Mouse (Mus musculus) left cerebral cortex, adult 2 months (tissue): Measurements from ENCODE around the gene Pus7l. TPM values are rescaled to one million over a fixed set of nuclear protein-coding genes. Genes with fewer than 3 reads are reported as not detected.

Experiments
- DNase-seq, 2 experiments: peaks; one replicate each; pipeline ENCODE4 v3.0.0; 2021 to 2022; ENCODE audit warnings: low spot score in 2 of 2, mixed read lengths in 1 of 2; ENCODE audit errors: extremely low spot score in 1 of 2
- H3K27ac ChIP-seq: fragments of 200-600 bp; 2 replicates; pipeline ENCODE4 v1.8.1; 2022
- H3K4me3 ChIP-seq: fragments of 200-600 bp; 2 replicates; pipeline ENCODE4 v1.8.1; 2022
- CTCF ChIP-seq: fragments of 200-600 bp; IDR thresholded peaks from 2 replicates; pipeline ENCODE4 v1.8.1; 2022; ENCODE audit warnings: antibody characterized with exemption, mild to moderate bottlenecking, moderate library complexity
- intact Hi-C: fragments of 180-260 bp; cut with DNase I; formaldehyde crosslinking; loops from one replicate; pipeline ENCODE4 v1.15.1; 2025
- long read RNA-seq, 2 experiments: library from polyadenylated mRNA; stranded (forward); transcript quantifications; one replicate each; pipeline ENCODE4 v2.0.0; 2021; ENCODE audit warnings: borderline mapping rate in 2 of 2
- total RNA-seq, 2 experiments: library from RNA; stranded (reverse); gene quantifications; 2 replicates each; pipeline ENCODE4 v1.2.3; 2021

Pus7l gene
- 1 to 10 TPM; 3.0 to 3.1 TPM for total RNA-seq
- long read RNA-seq, experiment 1, partial matches to known transcripts, result 0 of 3 reads
- long read RNA-seq, experiment 1, other reads (novel, unspliced or antisense), result 1 of 3 reads
- long read RNA-seq, experiment 2, partial matches to known transcripts, result 0 of 1 reads
- long read RNA-seq, experiment 2, other reads (novel, unspliced or antisense), result 0 of 1 reads

DNA sequence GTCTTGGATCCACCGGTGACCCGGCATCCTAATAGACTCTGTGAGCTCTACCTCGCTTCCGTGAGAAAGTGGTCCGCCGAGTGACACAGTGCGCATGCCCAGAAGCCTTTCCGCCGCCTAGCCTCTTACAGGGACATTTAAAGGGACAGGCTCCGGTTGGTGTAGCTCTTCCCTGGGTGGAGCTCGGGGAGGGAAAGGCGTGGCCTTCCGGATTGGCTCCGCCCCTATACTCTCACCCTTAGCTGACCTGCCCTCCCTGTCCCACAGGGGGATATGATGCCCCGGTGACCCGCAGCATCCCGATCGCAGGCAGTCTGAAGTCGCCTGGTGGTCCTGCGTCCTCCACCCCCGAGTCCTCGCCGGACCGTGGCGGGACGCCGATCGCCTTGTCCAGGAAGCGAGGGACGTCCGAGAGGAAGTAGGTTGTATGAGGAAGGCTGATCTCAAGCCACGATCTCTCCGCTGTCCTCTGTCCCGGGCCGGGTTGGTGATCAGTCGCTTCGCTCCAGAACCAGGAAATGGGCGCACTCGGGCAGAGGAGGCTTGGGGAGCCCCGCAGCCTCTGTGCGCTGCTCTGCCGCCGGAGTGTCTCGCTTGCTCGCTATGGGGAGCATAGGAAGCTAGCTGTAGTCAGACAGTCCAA is at the start of gene Pus7l, which contains the start of gene Irak4:
Gene Pus7l, minus strand, starts transcription at position 139 of the 643 bp plus-strand sequence.
Gene Irak4, plus strand, starts transcription at position 235 of the 643 bp plus-strand sequence.
- intact Hi-C loops, result no loop called here
- DNase-seq, result peak; percentile 90 to 91
- TF ChIP-seq CTCF, result no peak; the same call in 1 of the 2 replicates
- Histone ChIP-seq H3K4me3 (peak within 1 kb of the TSS; percentile 90), H3K27ac (peak within 1 kb of the TSS; percentile 89)

DNA sequence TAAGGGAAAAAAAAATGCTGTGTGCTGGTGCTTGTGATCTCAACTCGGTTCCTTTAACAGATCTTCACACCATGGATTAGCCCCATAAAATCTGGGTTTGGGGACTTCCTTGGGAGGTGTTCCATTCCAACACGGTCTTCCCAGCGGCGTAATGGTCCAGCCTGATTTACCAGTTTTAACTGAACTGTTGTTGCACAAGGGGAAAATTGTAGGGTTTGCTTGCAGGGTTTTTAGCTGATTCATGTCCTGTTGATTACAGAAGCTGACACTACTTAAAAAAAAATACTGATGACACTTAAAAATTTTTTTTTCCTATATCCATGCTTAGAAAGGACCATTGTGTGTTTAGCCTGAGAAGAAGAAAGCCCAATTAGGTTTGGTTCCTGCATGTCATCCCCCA is 48.0 kb upstream of the Pus7l start:
- intact Hi-C loops, result no loop called here
- no peak for TF ChIP-seq CTCF
- Histone ChIP-seq H3K27ac (no peak overlapping the region), H3K4me3 (no peak overlapping the region)
- DNase-seq, result no peak

GRCm38 (mm10) chr15:94590083-94590482 is 46.7 kb upstream of the Pus7l start:
- DNase-seq, result no peak
- peak overlapping the region; percentile 57; the same call in 1 of the 2 replicates for H3K27ac ChIP-seq
- intact Hi-C loops, result no loop called here
- no peak for TF ChIP-seq CTCF
- H3K4me3 ChIP-seq, result peak overlapping the region; percentile 38

DNA sequence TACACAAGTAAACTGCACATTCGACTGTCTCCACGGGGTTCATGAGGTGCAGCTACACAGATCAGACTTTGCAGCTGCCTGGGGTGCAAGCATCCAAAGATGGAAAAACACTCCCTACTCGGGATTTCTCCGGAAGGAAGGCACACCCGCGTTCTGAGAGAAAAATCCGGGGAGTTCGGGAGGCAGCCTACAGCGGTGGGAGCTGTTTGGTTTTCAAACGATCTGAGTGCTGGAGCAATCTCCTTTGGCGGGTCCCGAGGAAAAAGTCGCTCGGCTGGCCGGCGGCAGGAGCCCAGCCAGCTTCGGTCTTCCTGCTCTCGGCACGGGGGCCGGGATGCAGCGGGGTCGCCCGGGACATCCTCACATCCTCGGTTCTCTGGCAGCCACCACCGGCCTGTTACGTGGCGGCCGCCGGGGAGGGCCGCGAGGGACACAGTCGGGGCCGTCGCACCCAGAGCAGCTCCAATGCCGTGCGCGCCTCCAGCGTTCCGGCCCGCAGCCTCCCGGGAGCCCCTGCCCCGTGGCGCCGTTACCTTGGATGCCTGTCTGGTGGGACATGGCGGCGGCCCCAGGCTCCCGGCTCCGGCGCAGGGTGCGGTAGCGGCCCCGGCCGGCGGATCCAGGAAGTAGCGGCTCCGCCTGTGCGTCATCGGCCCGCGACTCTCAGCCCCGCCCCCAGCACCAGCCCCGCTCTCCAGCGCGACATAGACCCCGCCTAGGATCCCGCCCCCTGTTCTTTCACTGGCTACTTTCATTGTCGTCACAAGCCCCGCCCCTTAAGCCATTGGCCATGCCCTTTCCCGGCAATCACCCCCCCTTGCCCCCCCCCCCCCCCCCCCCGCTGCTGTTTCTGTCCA is 46.1 kb upstream of the Pus7l start, which contains the start of gene Twf1:
Gene Twf1, minus strand, starts transcription at position 671 of the 857 bp plus-strand sequence.
- peak; percentile 38 for TF ChIP-seq CTCF
- intact Hi-C loops, result no loop called here
- DNase-seq, result peak; percentile 98 to 99
- Histone ChIP-seq H3K27ac (peak within 1 kb of the TSS; percentile 89), H3K4me3 (peak within 1 kb of the TSS; percentile 83)

- H3K4me3 ChIP-seq, result peak overlapping the region; percentile 83
- TF ChIP-seq CTCF, result no peak
- DNase-seq, result no peak
- H3K27ac ChIP-seq, result no peak overlapping the region
- intact Hi-C loops, result no loop called here
Measured at GRCm38 (mm10) chr15:94587826-94588715, 44.7 kb upstream of the Pus7l start.

- intact Hi-C loops, result no loop called here
- no peak for DNase-seq
- Histone ChIP-seq H3K27ac (no peak overlapping the region), H3K4me3 (no peak overlapping the region)
- peak; percentile 13 for TF ChIP-seq CTCF
Measured at GRCm38 (mm10) chr15:94584738-94585137, 41.4 kb upstream of the Pus7l start.

DNA sequence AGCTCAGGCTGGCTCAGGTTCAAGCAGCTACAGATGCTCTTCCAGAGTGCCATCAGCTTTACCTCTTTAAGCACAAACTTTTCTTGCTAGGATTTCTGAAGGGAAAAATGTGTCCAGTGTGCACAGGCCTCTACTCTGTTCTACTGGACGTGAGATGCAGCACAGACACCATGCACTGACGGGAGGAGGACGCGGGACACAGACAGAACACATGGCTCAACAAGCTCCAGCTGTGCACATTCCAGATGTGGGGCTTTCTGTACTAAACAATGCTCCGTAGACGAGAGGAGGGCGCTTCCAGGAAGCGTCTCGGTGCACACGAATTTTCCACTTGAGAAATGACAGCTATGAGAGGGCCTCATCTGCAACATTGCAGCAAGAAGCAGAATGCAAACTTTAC is 39.8 kb upstream of the Pus7l start:
- DNase-seq, result no peak
- no peak for TF ChIP-seq CTCF
- H3K4me3 ChIP-seq, result no peak overlapping the region
- no peak overlapping the region for H3K27ac ChIP-seq
- intact Hi-C loops, result no loop called here

GRCm38 (mm10) chr15:94582000-94582593 is 38.8 kb upstream of the Pus7l start:
- DNase-seq, result no peak
- intact Hi-C loops, result no loop called here
- TF ChIP-seq CTCF, result no peak
- H3K27ac ChIP-seq, result no peak overlapping the region
- H3K4me3 ChIP-seq, result no peak overlapping the region

DNA sequence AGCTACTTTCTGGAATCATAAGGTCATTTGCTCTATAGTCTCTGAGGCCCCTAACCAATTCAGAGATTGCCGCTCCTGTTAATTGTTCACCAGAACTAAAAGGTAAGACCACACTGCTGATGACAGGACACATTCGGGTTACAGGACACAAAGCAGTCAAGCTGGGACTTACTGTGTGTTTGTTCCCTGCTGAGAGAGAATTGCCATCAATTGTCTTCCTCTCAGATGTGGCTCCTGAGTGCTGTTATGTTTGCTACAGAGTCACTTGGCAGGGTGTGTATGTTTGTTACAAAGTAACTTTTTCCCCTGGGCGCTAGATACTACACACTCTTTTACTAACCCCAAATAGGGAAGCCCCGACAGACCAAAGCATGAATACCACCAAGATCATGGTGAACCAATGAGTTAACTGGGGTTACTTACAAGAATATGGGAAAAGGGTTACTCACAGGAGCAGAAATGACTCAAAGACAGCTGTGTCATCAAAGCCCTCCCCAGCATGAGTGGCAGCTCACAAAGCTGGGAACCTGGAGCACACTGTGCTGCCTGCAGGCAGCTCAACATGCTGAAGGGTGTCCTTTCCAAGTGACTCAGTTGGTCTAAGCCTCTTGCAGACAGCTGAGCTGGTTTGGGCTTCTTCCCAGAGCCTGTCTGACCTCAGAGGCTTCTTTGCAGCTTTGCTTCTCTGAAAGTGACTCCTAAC is 31.4 kb upstream of the Pus7l start:
- DNase-seq, result no peak
- H3K4me3 ChIP-seq, result no peak overlapping the region
- H3K27ac ChIP-seq, result no peak overlapping the region
- intact Hi-C loops, result no loop called here
- no peak for TF ChIP-seq CTCF

DNA sequence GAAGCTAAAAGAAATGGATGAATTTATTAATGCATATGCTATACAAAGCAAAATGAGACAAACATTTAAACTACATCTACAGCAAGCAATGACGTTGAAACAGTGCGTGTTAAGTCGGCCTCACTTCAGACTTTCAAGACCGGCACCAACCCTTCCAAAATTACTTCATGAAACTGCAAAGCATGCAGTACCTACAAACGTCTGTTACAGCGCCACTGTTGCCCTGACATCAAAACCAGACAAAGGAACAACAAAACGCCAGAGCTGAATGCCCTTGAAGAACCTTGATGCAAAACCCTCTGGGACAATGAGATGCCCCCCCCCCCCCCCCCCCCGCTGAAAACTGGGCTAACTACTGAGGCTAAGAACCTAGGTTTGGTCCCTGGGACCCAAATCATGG is 29.4 kb upstream of the Pus7l start:
- Histone ChIP-seq H3K4me3 (no peak overlapping the region), H3K27ac (no peak overlapping the region)
- no peak; the same call in 1 of the 2 replicates for TF ChIP-seq CTCF
- DNase-seq, result no peak
- intact Hi-C loops, result no loop called here
